Mouse (Mus musculus) CD4-positive helper T cell, adult 2 months (primary cell): Measurements from ENCODE around the gene Lysmd2.
"Not testable (repeated sequence)": the region's sequence is repeated elsewhere in the genome, so short reads cannot be mapped to it uniquely, and the experiment has no call there.

Experiments
- DNase-seq: peaks from one replicate; pipeline ENCODE4 v3.0.0-alpha.2; 2012; ENCODE audit warnings: low read depth, missing footprints, low spot score

Lysmd2 gene

DNA sequence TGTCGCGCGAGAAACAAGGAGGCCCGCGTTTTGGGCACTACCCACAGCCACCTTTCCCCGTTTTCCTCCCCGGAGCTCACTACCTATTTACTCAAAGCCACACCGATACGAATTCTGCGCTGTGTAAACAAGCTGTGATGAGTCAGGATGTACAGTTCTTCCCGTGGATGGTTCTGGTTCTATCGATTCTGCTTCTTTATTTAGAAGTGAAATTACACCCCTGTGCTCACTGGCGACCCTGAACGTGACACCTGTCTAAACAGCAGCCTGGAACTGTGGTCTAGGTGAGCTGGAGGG, 715 bp downstream of the Lysmd2 start:
- no peak for DNase-seq

DNA sequence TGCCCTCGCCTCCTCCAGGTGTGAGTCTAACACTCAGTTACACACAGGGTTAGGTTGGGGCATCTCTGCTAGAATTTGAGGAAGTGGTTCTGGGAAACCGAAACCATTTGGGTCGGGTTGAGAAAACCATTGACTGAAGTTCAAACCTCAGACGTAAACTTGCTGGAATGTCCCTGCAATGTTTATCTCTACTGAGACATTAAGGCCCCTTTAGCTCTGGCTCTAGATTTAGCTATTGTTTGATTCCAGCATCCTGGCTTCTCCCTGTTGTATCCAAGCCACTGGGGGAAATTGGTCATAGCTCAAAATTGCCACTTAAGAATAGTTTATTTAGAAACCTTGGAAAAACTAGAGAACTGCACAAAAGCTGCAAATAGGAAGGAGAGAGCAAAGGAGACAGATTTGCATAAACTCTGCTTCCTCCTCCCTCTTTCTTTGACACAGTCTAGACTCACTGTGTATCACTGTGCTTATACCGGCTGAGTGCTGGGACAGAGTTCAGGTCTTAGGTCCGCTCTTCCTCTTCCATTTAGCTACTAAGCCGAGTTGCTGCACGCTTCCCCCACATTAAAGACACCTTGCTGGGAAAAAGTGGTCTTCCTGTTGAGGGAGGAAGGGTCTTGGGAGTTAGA, 5.4 kb downstream of the Lysmd2 start:
- DNase-seq: peak; percentile 41

DNA sequence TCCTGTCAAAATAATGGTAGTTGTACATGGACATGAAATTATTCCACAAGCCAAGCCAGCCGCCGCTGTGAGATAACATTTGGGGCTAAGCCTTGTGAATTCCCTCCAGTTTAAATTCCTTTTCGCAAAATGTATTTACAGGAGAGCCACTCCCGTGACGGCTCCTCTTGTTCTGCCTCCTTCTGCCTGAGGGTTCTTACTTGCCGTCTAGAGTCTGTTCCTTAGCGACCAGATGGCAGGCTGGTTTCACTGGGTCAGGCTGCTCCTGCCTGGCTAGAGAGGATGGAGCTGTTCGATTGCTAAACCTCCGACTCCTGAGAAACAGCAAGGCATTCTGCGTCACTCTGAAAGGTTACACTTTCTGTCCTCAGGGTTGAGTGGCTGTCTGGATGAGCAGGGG, 6.6 kb downstream of the Lysmd2 start:
- DNase-seq: no peak

DNA sequence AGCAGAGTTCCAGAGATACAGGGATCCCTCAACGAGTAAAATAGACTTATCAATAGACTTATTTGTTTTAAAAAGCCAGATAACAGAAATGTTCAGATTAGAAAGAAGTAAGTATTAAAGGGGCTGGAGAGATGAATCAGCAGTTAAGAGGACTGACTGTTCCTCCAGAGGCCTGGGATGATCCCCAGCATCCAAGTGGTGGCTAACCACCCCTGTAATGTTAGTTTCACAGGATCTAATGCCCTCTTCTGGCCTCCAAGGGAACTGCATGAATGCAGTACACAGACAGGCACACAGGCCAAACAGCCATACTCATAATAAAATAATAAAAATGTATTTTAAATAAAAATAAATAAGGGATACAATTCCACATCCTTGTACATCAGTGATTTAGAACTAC, 7.4 kb downstream of the Lysmd2 start:
- peak; percentile 29 for DNase-seq

DNA sequence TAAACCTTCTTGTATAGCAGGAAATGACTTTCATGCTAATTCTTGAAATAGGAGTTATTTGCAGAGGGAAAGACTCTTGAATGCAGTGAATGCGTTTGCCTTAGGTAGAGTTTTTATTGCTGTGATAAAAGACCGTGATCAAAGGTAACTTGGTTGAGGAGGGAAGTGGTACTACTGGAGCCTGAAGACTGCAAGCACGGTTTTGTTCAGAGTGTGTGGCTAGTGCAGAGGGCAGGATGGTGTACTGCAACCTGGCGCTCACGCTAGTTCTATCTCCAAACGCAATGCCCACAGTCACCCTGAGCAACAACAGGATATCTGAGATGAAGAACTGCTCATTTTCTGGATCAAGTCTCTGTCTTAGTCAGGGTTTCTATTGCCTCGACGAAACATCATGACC, 8.1 kb downstream of the Lysmd2 start:
- DNase-seq: no peak

DNA sequence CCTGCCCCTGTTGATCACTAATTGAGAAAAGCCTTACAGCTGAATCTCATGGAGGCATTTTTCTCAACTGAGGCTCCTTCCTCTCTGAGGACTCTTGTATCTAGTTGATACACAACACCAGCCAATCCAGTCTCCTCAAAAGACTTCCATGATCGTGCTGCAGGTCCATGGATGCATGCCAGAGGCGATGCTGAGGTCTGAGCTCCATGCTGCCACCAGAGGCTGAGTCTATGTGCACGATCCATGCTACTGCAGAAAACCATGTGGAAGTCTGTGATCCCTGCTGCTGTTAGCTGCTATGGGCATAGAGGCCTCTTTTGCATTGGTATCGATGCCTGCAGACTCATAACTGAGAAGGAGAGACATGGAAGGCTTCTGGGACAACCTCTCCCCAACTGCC, 8.7 kb downstream of the Lysmd2 start:
- no peak for DNase-seq

DNA sequence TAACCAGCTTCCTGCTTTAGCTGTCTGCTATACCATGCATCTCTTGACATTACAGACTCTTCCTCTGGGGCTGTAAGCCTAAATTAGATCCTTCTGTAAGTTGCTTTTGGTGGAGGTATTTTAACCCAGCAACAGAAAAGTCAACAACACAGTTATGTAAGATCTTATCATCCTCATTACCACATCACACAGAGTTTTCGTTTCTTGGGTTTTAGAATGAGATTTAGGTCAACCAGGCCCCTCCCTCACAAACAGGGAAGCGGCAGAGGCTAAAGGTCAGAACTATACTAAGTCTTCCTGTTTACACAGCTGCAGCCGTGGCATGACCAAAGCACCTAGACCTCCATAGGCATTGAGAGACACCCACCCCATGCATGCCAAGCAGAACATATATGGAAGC, 19.9 kb downstream of the Lysmd2 start:
- peak; percentile 69 for DNase-seq

DNA sequence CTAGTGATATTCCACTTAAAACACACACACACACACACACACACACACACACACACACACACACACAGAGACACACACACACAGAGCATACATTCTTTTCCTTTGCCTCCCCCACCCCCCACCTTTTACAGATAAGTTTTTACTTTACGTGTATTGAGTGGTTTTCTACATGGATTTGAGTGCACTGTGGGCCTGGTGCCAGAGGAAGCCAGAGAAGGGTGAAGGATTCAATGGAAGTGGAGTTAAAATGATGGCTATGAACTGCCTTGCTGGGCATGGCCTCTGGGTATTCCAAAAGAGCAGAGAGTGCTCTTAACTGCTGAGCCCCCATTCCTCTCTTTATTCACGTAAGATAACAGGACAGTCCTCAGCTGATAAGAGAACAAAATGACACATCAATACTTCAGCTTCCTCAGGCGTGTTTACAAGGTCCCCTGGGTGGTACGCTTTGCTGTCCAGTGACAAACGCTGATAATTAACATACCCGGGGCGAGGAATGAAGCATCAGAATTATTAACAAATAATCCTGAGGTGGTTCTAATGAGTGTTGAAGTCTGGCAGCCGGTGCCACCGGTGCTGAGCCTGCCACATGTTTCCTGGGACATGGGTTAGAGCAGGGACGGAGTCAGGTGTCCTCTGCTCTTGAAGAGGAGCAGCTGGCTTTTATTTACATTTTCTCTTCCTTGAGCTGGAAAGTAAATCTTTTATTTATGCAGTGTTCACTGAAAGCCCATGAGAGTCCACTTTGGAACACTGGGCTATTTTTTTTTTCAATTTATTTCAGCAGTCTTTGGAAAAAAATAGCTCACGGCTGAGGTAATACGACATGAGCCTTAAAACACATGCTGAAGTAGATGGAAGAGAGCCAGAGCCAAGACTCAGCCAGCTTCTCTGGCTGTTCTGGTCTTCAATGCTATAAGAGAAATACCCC, 28.7 kb downstream of the Lysmd2 start:
- DNase-seq: no peak

DNA sequence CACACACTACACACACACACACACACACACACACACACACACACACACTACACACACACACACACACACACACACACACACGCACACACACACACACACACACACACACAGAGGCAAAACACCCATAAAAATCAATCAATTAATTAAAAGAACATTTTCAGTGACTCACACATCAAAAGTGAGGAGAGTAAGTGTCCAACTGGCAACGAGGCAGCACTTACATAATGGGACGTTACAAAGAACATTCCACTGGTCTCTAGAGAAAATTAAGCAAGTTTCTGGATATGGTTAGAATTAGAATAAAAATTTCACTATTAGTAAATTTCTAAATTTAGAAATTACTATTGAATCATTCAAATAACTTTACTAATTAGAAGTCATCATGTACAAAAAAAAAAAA, 30.9 kb downstream of the Lysmd2 start:
- DNase-seq: not testable (repeated sequence)

DNA sequence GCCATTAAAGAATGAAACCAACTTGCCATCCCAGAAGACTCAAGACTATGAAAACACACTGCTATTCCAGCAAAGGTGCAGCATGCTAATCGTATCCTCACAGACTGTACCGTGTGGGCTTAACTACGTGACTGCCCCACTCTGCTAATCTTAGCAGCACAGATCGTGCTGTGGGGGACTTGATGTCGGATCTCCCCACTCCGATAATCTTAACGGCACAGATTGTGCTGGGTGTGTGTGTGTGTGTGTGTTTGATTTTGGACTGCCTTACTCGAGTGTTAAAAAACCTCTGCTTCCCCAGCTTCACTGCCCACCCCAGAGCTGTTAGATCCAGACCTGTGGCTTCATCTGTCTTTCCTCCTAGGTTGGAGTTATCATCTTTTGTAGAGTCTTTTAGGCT, 35.4 kb downstream of the Lysmd2 start:
- DNase-seq: no peak

DNA sequence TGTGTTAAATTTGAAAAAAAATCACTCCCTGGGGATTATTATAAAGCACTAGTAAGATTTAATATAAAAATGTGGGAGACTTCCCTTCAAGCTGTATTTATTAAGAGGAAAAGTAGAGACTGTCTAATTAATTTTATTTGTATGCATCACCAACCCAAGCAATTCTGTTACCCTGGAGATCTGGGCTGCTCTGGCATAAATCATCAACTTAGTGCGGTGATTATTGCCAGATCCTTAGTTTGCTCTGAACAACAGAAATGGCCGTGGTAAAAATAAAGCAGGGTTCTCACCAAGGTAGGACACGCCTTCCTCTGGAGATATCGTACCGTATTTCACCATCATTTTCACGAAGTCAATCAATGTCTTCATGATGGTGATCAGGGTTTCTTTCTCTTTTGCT, 39.8 kb downstream of the Lysmd2 start:
- DNase-seq: no peak

DNA sequence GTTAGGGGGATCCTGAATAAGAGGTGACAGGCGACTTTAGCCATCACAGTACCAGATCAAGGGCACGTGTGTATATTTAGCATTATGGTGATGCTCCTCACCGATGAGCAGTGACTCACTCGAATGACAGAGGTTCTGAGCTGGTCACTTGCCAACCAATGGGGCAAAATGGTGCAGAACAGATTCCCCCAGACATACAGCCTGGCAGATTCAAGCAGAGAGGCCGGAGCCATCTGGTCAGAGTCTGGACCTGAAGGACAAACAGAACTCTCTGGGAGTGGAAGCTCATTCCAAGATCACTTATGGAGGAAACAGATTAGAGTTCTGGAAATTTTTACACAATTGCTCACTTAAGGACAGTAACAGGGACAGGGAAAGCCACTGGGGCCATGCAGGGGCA, 41.1 kb downstream of the Lysmd2 start:
- no peak for DNase-seq

DNA sequence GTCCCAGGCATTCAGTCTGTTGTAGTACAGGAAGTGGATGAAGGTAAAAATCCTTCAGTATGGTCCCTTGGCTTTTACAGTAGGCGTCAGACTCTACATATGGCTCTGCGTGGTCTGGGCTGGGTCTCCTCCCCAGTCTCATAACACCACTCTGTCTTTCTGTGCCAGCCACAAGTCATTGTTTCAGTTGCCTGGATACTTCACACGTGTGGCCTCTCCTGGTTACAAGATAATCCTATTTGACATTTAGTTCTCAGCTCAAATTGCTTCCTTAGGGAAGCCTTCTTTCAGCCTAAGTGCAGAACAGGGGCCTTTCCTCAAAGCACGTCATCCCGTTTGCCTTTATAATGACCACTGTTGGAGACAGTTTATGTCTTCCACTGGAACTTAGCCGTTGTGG, 47.2 kb downstream of the Lysmd2 start:
- no peak for DNase-seq

DNA sequence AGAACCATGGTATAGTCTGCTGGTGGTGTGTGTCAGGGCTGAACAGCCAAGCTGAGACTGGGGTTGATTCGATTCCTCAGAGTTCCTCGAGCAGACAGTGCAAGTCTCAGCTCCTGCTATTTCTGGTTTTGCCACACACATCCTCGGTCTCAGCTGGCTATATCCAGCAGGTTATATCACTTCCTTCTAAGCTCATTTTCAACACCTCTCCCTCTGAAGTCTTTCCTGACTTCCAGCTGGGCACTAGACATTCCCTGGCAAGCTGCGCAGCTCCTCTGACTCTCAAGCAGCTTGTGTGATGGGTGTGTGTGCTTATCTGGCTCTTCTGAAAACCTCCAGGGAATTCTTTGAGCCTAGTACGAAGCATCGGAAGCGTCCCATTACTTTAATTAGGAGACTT, 50.7 kb downstream of the Lysmd2 start:
- no peak for DNase-seq

DNA sequence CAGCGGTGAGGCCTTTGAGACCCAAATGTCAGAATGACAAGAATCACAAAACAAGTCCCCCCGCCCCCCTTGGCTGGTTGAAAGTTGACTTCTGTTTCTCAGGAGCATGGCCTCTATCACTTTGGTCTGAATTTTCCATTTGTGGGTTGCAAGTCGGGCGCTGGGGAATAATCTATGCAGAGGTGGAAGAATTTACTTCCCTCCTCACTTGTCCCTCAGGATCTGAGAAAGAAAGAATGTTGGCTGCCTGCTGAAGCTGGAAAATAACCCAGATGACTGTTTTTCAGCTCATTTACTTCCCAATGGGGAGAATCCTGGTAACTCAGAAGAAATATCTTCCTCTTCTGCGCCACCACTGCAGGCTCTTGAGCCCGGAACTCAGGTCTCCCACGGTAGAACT, 52.8 kb downstream of the Lysmd2 start:
- no peak for DNase-seq

DNA sequence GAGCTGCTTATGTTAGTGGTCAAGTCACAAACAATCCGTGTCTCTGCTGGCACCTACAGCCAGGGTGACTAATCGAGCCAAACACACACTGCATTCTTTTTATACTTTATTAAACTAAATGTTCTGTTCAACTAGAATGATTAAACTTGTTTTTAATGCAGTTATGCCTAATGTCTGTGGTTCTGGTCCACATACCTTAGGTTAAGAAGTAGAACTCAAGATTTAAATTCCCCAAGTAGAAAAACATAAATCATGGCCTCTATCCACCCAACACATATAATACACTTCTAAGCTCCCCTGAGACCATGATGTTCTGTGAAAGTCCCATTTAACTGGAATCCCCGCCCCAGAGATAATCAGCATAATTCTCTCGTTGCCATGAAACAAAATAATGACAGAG, 54.1 kb downstream of the Lysmd2 start:
- DNase-seq: no peak

DNA sequence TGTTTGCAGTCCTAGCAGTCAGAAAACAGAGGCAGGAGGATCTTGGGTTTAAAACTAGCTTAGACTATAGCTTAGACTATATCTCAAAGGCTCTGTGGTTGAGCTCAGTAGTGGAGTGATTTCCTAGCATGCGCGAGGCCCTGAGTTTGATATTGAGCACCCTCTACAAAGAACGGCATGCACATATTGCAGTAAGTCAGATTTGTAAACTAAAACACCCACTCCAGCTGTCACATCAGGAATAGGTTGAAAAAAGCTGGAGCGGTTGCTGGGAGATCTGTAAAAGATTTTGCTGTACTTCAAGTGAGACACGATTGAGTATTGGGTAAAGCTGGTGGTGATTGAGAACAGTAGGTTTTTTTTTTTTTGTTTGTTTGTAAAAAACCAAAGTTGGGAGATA, 55.1 kb downstream of the Lysmd2 start:
- no peak for DNase-seq

DNA sequence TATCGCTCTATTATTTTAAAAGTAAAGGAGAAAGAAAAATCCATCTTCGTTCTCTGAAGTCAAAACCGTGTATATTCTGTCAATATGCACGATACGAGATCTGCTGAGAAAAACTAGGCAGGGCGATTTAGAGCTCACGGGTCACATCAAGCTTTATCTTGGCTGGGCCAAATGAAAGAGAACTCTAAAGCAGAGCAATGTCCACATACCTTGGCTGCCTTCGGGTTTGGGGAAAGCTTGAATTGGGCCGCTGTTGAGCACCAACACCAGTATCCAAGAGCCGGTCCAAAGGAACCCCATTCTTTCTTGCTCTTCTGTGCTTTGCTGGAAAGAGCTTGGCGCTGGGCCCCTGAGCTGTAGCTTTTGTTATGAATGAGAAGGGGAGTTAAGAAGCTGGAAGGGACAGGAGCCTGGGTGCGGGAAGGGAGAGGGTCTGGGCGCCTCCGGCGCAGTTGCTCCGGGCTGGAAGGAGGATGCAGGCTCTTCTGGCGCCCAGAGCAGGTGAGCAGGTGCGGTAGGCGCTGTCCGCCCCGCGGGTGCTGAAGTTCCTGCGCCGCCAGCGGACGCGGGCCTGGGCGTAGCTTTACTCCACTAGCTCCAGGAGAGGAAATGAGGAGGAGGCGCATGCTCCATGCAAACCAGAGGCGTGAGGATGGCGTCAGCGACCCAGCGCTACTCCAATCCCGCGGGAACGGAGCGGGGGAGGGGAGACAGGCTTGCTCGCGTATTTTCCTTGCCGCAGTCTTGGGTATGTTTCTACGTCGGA, 58.1 kb downstream of the Lysmd2 start, which contains the start of gene Scg3:
Scg3 (minus strand) TSS at position 631 of the 766 bp plus-strand sequence.
- peak; percentile 27 for DNase-seq

DNA sequence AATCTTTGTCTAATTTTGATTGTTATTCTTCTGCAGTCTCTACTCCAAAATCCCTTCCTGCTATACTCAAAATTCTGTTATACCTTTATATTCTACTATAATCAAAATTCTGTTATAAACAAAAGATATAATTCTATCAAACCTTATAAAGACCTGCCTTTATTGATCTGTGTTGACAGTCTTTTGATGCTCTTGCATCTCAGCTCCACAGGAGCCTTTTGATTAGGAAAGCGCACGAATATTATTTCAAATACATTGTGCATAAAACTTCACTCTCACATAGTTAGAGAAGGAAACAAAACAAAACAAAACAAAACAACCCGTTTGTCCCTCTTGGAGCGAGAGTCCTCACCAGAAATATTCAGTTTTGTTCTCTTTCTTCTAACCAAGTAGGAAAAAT, 58.8 kb downstream of the Lysmd2 start:
- DNase-seq: no peak

DNA sequence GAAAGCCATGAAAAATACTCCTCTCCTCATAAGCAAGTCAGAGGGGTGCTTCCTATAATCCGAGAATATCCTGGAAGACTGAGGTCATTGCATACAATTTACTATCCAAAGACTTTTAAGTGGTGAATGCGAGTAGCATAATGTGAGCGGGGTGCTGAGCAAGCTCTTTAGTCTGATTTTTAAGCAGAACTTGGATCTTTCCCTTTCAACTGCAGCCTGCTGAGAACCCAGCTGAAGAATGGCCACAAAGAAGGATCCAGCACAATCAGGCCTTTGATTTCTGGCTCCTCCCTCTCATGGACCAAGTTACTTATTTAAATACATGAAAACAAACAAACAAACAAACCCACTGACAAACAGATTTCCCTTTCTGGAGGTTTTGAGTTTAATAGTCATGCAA, 59.2 kb downstream of the Lysmd2 start:
- no peak for DNase-seq
